Mouse (Mus musculus): ENCODE measurements around the gene Agpat4. TPM values are rescaled to one million over a fixed set of nuclear protein-coding genes. Genes with fewer than 3 reads are reported as not detected.

Agpat4 gene
- polyA plus RNA-seq, 1 experiment from 2014 or later: 16.1 TPM

DNA sequence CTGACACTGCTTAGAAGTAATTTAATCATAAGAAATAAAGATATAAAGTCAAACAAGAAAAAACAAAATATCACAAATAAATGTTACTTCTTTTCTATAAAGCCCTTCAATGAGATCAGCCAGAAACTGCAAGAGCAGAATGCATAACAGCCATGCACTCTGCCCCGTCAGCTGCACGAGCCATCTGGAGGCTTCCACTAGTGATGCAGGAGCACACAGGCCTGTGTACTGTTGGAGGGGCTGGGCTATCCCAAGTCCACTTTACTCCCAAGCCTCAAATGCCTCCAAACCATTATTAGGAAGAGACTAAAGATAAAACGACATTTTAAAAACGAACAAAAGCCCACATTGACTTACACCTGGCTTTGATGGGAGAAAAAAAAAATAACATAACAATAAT lies 149.6 kb downstream of the Agpat4 start:
- DNase-seq (ENCODE audit: low spot score) (peak; percentile 36), ATAC-seq (no peak)
- Histone ChIP-seq H3K27ac (ENCODE audit: low read depth, low read length) (no peak overlapping the region), H3K9me3 (replicated peaks; ENCODE audit: control insufficient read depth, low read length) (no peaks in the 10 kb centered on the region), H3K4me3 (ENCODE audit: low read depth, low read length) (no peak overlapping the region), H3K4me2 (ENCODE audit: low read length) (no peak overlapping the region), H3K36me3 (ENCODE audit: control insufficient read depth, insufficient read depth, low read length) (peaks cover 22% of the 10 kb centered on the region), H3K9ac (ENCODE audit: low read length) (no peak overlapping the region), H3K4me1 (ENCODE audit: control insufficient read depth, insufficient read depth, low read length) (no peaks in the 10 kb centered on the region; the same call in 1 of the 2 replicates), H3K27me3 (replicated peaks; ENCODE audit: control insufficient read depth, insufficient read depth, low read length) (no peaks in the 10 kb centered on the region)
- 76% methylated on average over 4 of the region's 4 CpGs for WGBS

DNA sequence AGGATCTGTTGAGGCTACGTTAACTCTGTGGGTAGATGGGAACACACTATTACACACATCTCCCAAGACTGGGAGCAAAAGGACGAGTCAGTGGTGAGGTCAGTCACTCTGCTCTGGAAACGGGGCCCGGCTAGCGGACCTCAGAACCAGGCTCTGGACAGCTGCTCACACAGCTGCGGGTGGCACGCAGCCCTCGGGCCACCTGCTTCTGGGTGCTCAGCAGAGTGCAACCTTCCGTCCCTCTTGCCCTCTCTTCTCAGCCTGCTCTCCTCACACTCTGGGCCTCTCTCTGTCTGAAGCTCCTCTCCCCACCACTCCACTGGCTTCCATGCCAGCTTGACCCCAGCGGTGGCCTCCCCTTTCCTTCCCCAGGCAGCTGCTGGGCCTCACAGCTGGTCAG lies 150.0 kb downstream of the Agpat4 start:
- Histone ChIP-seq H3K4me2 (ENCODE audit: low read length) (no peak overlapping the region), H3K36me3 (ENCODE audit: control insufficient read depth, insufficient read depth, low read length) (peaks cover 22% of the 10 kb centered on the region), H3K9ac (ENCODE audit: low read length) (no peak overlapping the region), H3K4me3 (ENCODE audit: low read depth, low read length) (no peak overlapping the region), H3K27me3 (replicated peaks; ENCODE audit: control insufficient read depth, insufficient read depth, low read length) (no peaks in the 10 kb centered on the region), H3K27ac (ENCODE audit: low read depth, low read length) (no peak overlapping the region), H3K9me3 (replicated peaks; ENCODE audit: control insufficient read depth, low read length) (no peaks in the 10 kb centered on the region), H3K4me1 (ENCODE audit: control insufficient read depth, insufficient read depth, low read length) (no peaks in the 10 kb centered on the region; the same call in 1 of the 2 replicates)
- WGBS: 88% methylated on average over 10 of the region's 10 CpGs
- DNase-seq (ENCODE audit: low spot score) (no peak), ATAC-seq (no peak)

Other genes with a start within 250 kb of the Agpat4 start
- gene Map3k4, start 200.1 kb downstream of the Agpat4 start, polyA plus RNA-seq (2014; fragmentation: Nextera tagmentation; extraction: Ambion mirVana): 25.3 and 29.2 TPM in 2 replicates